Mouse (Mus musculus) cortical plate, adult 2 months (tissue): Measurements from ENCODE around the gene Gm826.

Experiments
- CTCF ChIP-seq: fragments of 200-500 bp; IDR thresholded peaks from 2 replicates; pipeline ENCODE4 v1.5.1; 2011; ENCODE audit warnings: mild to moderate bottlenecking, control low read depth, low read length; ENCODE audit not compliant: insufficient read depth; ENCODE audit errors: extremely low read depth
- POLR2A ChIP-seq: fragments of 200-500 bp; IDR thresholded peaks from 2 replicates; pipeline ENCODE4 v1.6.1; 2011; ENCODE audit warnings: mild to moderate bottlenecking, low read length, control low read depth; ENCODE audit not compliant: insufficient read depth; ENCODE audit errors: extremely low read depth

DNA sequence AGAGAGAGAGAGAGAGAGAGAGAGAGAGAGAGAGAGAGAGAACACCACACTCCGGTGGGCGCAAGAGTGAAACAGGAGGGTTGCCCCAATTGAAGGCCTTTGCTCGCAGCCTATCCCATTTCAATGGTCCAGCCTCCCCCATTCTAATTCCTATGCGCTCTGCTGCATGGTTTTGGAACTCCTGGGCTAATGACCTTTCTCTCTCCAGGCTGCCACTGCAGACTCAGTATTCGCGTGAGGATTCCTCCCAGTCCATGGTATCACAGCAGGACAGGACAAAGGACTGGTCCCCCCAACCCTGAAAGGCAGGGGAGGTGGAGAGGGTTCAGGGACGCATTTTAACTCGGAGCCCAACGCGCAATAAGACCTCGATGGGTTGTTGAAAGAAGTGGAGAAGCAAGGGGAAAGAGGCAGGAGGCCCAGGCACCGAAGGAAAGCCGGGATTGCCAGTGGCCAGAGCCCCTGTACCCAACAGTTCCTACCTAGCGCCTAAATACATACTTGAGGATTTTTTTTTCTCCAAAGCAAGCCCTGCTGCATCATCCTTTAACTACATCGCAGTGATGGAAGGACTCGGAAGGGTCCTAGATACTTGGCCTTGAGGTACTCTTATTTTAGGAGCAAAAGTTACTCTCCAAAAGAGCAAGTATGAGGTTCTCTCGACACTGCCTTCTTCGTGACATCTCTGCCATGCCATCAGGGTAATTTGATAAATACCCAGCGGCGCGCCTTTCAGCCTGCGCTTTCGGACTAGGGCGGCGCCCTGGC is 35.9 kb upstream of the Gm826 start:
- TF ChIP-seq CTCF, result no peak
- TF ChIP-seq POLR2A, result no peak
